ENCODE assay signal across 10 mouse cellular contexts in the genomic region with DNA sequence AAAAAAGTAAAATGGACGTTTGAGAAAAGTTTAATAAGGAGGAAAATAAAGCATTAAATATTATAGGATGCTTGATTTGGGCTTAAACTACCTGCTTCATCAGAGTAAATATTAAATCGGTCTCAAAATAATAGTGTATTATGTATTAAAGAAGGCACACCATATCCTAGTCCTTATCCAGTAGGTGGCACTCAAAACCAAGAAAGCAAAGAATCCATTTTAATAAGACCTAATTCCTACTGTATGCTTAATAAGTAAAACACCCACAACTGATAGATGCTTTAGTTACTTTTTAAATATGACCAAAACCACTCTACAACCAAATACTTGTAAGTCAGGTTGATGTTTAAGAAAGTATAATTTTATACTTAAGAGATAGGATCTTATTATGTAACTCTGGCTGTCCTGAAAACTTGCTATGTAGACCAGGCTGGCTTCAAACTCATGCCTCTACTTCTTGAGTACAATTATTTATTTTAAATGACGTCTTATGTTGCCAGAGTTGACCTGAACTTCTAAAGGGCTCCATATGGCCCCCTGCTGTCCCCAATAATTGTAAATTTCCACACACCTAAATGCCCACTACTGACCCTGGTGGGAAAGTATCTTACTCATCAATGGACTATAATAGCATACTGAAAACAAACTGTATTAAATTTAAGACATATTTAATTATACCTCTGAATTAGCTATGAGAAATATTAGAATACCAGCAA. TPM values are rescaled to one million over a fixed set of nuclear protein-coding genes. Genes with fewer than 3 reads are reported as not detected.
DNase-seq lines count a peak whose midpoint lies in the region; ATAC-seq and TF ChIP-seq lines count a peak whose summit lies in the region.
"Had no signal": no experiment of that assay in that cellular context is flagged by ENCODE, and none has a peak within 500 bp of the region (broad histone marks: within the 10 kb centered on the region; RNA-seq: fewer than 3 reads in every experiment).

No protein-coding gene starts in this region.

- H3K9ac ChIP-seq in kidney, postnatal 0 days (ENCODE audit: low read depth, low read length), result no peak overlapping the region
- no peak overlapping the region for H3K9ac ChIP-seq in midbrain, embryonic 14.5 days (replicated peaks; ENCODE audit: low read length)

- no peaks in the 10 kb centered on the region for H3K36me3 ChIP-seq in kidney, postnatal 0 days (ENCODE audit: insufficient read depth, low read length)
- H3K36me3 ChIP-seq in midbrain, embryonic 14.5 days (ENCODE audit: control insufficient read depth, insufficient read depth, low read length), result no peaks in the 10 kb centered on the region
- H3K36me3 ChIP-seq: heart, embryonic 15.5 days; midbrain, embryonic 12.5 days had no signal

- peak; percentile 88 for TF ChIP-seq CTCF in kidney, postnatal 0 days (IDR thresholded peaks at IDR 0.05; ENCODE audit: low read depth)

- peak; percentile 83 for DNase-seq in kidney, postnatal 0 days (ENCODE audit: low spot score)
- DNase-seq in kidney, postnatal 25 days, result no peak
- peak; percentile 62 for DNase-seq in MEL-GATA-1-ER (ENCODE audit: extremely low read depth, low read depth)
- peak; percentile 88 for DNase-seq in midbrain, embryonic 14.5 days
- no peak for DNase-seq in ovary, postnatal 36 days (ENCODE audit: low spot score)
- DNase-seq in spleen, postnatal 10 days (ENCODE audit: low spot score in 2 of 2), result no peak
- no peak for DNase-seq in adrenal gland, adult 18-20 months (ENCODE audit: low spot score in 2 of 2)

- no peaks in the 10 kb centered on the region for H3K27me3 ChIP-seq in kidney, postnatal 0 days (ENCODE audit: insufficient read depth, low read length)
- H3K27me3 ChIP-seq in midbrain, embryonic 14.5 days (ENCODE audit: control insufficient read depth, insufficient read depth, low read length), result no peaks in the 10 kb centered on the region
- H3K27me3 ChIP-seq: heart, embryonic 15.5 days; midbrain, embryonic 12.5 days had no signal

- no peak for ATAC-seq in kidney, postnatal 0 days (replicated peaks; ENCODE audit: low FRiP score, low read depth)
- ATAC-seq in common myeloid progenitor, adult 5-6 weeks (replicated peaks; ENCODE audit: low read depth, poor library complexity, severe bottlenecking), result peak; percentile 68
- no peak for ATAC-seq in midbrain, embryonic 14.5 days (ENCODE audit: low FRiP score, low TSS enrichment)

- no peak overlapping the region for H3K4me2 ChIP-seq in kidney, postnatal 0 days (ENCODE audit: low read length)
- H3K4me2 ChIP-seq in midbrain, embryonic 14.5 days (ENCODE audit: low read length), result peak overlapping the region; percentile 57; the same call in 1 of the 2 replicates

- 19% methylated on average over 3 of the region's 3 CpGs for WGBS in kidney, postnatal 0 days
- WGBS in midbrain, embryonic 14.5 days, result 18% methylated on average over 3 of the region's 3 CpGs

- no peaks in the 10 kb centered on the region for H3K4me1 ChIP-seq in kidney, postnatal 0 days (replicated peaks; ENCODE audit: insufficient read depth, low read length)
- no peaks in the 10 kb centered on the region for H3K4me1 ChIP-seq in midbrain, embryonic 14.5 days (ENCODE audit: control insufficient read depth, insufficient read depth, low read length)
- H3K4me1 ChIP-seq: midbrain, embryonic 12.5 days had no signal

- H3K27ac ChIP-seq in kidney, postnatal 0 days, result no peak overlapping the region
- no peak overlapping the region for H3K27ac ChIP-seq in midbrain, embryonic 14.5 days (replicated peaks; ENCODE audit: low read depth, low read length)

- H3K9me3 ChIP-seq in kidney, postnatal 0 days (replicated peaks; ENCODE audit: low read length), result peaks cover 3% of the 10 kb centered on the region; the same call in 1 of the 2 replicates
- peaks cover 13% of the 10 kb centered on the region; the same call in 1 of the 2 replicates for H3K9me3 ChIP-seq in midbrain, embryonic 14.5 days (ENCODE audit: control insufficient read depth, low read length)

- H3K4me3 ChIP-seq in kidney, postnatal 0 days (replicated peaks; ENCODE audit: low read depth, low read length), result no peak overlapping the region
- no peak overlapping the region for H3K4me3 ChIP-seq in midbrain, embryonic 14.5 days (replicated peaks; ENCODE audit: low read depth, low read length)

RNA-seq across cellular contexts. Expression of gene Dazl, which starts 1.8 kb away (rescaled TPM):
- polyA plus RNA-seq in kidney, postnatal 0 days (2015; fragmentation: Nextera tagmentation; extraction: Ambion mirVana), result not detected in 2 replicates
- total RNA-seq in common myeloid progenitor, adult 5-6 weeks (2017), result not detected in 2 replicates
- 0.36 and 0.55 TPM in 2 replicates for polyA plus RNA-seq in midbrain, embryonic 14.5 days (2014; fragmentation: Nextera tagmentation; extraction: Ambion mirVana)
- total RNA-seq in adrenal gland, adult 18-20 months (2021), result under 1 TPM in 1 of 2 experiments, not detected in 1; 0.26 TPM

Comparison
In these comparisons a context has a peak if more than half of its experiments do, and no peak if none do; other contexts are left out.
1. DNase-seq: peak in kidney, postnatal 0 days (single experiment), MEL-GATA-1-ER (single experiment) and midbrain, embryonic 14.5 days (single experiment); none in kidney, postnatal 25 days (0 of 2), ovary, postnatal 36 days (single experiment), spleen, postnatal 10 days (0 of 2) and adrenal gland, adult 18-20 months (0 of 2).